Mouse (Mus musculus): ENCODE measurements around the gene Bst2.
A peak's percentile ranks its signal among the peaks of the same experiment; 100 is the strongest.
"Not testable (repeated sequence)": the region's sequence is repeated elsewhere in the genome, so short reads cannot be mapped to it uniquely, and the experiment has no call there.

The Bst2 gene

DNA sequence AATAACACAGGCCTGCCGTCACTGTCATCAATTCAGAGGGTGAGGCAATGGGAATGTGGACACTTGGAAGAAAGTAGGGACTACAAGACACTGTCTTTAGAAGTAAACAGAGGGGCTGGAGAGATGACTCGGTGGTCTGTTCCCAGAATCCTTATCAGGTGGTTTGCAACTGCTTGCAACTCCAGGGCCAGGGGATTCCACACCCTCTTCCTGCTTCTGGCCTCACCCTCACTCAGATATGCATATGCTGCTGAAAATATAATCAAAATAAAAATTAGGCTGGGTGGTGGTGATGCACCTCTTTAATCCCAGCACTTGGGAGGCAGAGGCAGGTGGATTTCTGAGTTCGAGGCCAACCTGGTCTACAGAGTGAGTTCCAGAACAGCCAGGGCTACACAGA lies 22.8 kb upstream of the Bst2 start:
- no peak for DNase-seq (ENCODE audit: low spot score in 2 of 2)

- DNase-seq (ENCODE audit: low spot score in 2 of 2): peak in 1 of 2 experiments; percentile 69
Measured at GRCm38 (mm10) chr8:71558958-71559690, 21.9 kb upstream of the Bst2 start.

DNA sequence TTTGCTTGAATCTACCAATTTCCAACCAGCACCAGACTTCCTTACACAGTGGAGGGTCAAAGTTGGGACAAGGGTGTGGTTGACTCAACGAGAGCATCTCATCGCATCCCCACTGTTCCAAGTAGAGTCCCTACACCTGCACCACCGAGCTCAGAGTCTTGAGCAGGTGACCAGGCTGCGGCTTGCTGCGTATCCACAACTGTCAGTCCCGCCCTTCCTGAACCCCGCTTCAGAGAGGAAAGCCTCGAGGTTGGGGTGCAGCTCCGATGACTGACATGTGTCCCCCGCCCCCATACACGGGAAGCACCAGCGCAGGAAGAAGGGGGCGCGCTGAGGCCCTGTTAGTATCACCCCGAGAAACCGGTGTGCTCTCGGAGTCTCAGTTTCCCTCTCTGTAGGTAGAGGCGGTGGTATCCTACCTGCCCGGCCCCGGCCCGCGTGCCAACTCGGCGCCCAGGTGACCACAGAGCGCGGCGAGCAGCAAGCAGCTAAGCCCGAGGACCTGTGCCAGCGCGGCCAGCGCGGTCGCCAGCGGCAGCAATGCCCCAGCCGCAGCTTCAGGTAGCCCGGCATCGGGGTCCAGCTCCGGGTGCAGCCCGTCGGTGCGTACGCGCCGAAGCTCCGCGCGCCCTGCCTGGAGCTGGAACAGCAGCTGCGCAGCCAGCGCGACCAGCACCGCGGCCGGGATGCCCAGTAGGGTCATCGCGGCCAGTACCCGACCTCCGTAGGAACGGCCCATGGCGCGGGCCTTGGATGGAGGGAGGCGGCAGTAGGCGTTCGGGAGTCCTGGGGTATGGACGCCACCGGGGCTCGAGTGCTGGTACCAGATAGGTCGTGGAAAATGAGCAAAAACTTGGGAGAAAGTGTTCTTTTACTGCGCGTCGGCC lies 21.1 kb upstream of the Bst2 start, which contains the start of gene Tmem221:
Tmem221 (minus strand) TSS at position 801 of the 887 bp plus-strand sequence.
- no peak for DNase-seq (ENCODE audit: low spot score in 2 of 2)

DNA sequence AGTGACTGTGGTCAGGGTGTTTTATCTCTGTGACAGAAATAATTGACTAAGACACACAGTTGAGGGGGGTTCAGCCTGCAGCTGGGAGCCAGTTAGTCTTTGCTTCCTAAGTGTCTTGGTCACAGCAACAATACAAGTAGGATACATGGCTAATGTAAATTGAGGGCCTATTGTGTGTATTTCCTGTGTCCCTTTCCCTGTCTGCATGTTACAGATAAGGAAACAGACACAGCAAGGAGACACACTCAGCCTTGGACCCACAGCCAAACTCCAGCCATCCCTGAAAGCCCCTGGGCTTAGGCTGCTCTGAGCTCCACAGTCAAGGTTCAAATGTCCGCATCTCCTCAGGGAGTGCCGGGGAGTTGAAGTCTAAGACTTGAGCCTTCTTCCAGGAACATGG lies 17.4 kb upstream of the Bst2 start:
- DNase-seq (ENCODE audit: low spot score in 2 of 2): no peak

- no peak for DNase-seq (ENCODE audit: low spot score in 2 of 2)
Measured at GRCm38 (mm10) chr8:71554001-71554400, 16.7 kb upstream of the Bst2 start.

DNA sequence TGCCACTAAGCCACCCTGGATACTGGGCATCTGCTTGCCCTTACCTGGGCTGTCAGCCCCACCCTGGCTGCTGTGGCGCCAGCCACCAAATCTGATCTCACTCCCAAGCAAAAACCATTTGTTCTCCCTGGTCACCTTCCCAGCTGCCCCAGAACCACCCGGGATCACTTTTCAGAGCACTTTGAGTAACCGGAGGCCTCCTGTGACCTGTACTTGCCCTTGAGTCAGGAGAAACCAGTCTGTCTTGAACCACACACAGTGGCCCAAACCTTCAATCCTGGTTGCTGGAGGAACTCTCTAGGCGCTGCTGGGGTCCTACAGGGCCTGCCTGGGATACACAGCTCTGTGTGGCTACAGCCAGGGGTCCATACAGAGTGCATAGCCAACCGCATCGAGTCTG lies 15.5 kb upstream of the Bst2 start:
- DNase-seq (ENCODE audit: low spot score in 2 of 2): no peak

- no peak for DNase-seq (ENCODE audit: low spot score in 2 of 2)
Measured at GRCm38 (mm10) chr8:71550754-71551153, 13.5 kb upstream of the Bst2 start.

GRCm38 (mm10) chr8:71547590-71547989 lies 10.3 kb upstream of the Bst2 start:
- no peak for DNase-seq (ENCODE audit: low spot score in 2 of 2)

- DNase-seq (ENCODE audit: low spot score in 2 of 2): no peak
Measured at GRCm38 (mm10) chr8:71545053-71545452, 7.8 kb upstream of the Bst2 start.

DNA sequence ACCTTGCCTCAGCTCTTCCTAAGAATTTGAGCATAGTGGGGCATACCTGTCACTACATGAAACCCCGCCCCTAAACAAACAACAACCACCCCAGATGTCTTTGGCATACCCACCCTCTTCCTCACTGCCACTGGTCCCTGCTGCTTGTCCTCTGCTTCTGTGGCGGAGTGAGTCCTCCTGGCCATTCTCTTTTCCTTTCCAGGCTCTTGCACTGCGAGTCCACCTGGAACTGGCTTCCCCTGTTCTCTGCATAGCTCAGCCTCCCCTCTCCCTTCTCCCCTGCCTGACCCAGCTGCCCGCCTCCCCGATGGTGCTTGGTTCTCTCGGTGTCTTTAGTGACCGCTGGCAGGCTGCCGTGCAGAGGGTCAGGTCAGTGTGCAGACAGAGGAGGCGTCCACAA lies 6.5 kb upstream of the Bst2 start:
- DNase-seq (ENCODE audit: low spot score in 2 of 2): no peak

DNA sequence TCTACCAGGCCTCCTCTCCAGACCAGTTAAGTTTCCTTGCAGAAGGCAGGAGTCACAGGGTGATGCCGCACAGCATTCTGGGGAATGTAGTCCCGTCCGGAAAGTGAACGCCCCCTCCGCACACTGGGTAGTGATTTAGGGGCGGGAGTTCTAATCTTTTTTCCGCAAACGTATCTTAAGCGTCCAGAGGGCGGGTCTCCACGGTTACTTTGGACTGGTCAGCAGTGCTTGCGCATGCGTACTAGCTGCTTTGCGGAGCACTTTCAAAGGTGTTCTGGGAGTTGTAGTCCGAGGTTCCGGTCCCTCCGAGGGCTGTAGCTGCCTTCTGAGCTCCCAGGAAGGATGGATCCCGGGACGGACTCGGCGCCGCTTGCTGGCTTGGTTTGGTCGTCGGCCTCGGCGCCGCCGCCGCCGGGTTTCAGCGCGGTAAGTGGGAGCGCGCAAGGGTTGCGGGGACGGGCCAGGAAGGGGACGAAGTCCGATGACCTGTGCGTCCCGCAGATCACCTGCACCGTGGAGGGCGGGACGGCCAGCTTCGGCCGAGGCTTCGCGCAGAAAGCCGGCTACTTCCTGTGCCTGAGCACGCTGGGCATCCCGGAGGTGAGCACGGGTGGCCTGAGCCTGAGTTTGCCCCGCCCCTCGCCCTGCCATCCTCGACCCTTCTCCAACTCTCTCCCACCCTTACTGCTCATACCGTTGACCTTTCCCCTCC lies 5.5 kb upstream of the Bst2 start, which contains the start of gene Mvb12a:
Mvb12a (plus strand) TSS at position 291 of the 712 bp plus-strand sequence.
- peak; percentile 96 for DNase-seq (ENCODE audit: low spot score in 2 of 2)

DNA sequence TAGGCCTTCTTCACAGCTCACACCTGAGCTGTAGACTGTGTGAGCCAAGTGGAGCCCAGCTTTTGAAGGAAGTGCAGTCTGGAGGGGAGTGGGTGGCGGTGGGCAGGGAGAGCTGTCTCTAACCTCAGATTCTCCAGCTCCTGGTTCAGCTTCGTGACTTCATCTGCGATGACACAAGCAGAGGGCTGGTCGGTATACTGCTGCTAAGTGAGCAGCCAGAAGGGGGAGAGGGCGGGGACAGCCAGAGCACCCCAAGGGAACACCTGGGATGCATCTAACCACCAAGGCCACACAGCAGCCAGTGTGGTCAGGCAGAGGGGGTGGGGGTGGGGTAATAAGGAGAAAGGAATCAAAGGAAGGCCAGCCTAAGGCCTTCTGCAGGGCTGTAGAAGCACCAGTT lies 1.6 kb downstream of the Bst2 start:
- DNase-seq (ENCODE audit: low spot score in 2 of 2): no peak

GRCm38 (mm10) chr8:71534263-71534810 lies 2.9 kb downstream of the Bst2 start:
- DNase-seq (ENCODE audit: low spot score in 2 of 2): no peak

GRCm38 (mm10) chr8:71530735-71531467 lies 6.4 kb downstream of the Bst2 start:
- DNase-seq (ENCODE audit: low spot score in 2 of 2): not testable (repeated sequence)

GRCm38 (mm10) chr8:71528362-71529073 lies 8.7 kb downstream of the Bst2 start:
- no peak for DNase-seq (ENCODE audit: low spot score in 2 of 2)

GRCm38 (mm10) chr8:71527162-71527870 lies 9.9 kb downstream of the Bst2 start:
- DNase-seq (ENCODE audit: low spot score in 2 of 2): no peak

GRCm38 (mm10) chr8:71526272-71526671 lies 11.0 kb downstream of the Bst2 start:
- no peak for DNase-seq (ENCODE audit: low spot score in 2 of 2)

DNA sequence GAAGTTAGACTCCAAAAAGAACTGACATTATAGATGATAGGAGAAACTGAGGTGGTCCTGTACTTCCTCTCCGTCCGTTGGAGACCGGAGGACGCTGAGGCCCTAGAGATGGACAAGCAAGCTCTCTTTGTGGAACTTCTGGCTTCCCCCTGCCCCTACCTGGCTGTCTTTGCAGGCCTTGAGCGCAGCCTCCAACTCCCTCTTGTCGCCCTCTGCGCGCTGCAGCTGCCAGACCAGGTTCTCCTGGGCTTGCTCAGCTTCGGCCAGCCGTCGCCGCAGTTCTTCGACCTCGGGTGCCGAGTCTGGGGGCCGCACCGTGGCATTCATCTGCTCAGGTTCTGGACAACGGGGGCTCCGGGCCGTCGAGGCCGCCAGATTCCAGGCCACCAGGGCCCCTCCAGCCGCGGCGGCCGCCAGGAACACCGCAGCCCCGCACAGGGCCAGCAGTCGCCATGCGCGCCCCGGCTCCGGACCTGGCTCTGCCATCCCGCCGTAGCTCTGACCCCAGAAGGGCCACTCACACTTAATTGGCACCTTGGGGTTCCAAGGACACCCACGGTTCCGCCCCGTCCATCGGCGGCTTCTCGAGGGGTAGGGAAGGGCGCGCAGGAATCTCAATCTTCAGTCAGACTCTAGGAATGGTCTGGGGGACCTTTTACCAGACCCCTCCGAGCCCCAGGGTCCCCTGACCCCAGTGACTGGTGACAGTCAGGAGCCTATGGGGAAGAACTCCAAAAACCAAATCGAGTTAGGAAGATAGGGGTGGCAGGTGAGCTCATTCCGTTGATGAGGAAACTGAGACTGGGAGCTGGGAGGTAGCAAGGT lies 11.8 kb downstream of the Bst2 start, which contains the start of gene Ccdc194:
Ccdc194 (minus strand) TSS at position 486 of the 825 bp plus-strand sequence.
- no peak for DNase-seq (ENCODE audit: low spot score in 2 of 2)

DNA sequence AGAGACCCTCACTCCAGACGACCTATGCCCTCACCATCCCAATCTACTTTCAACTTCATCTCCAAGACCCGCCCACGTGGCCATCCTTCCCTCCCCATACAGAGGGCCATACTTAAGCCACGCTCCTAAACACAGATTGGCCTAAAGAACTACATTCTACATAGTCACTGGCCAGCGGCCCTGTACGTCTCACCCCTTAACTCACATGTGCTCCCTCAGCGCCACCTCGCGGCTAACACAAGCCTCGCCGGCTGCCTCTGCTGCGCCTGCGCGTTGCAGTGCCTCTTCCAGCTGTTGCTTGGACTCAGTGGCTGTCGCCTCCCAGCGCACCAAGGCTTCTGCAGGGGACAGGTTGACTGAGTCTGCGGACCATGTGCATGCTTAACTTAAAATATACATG lies 15.6 kb downstream of the Bst2 start:
- peak; percentile 92 to 95 for DNase-seq (ENCODE audit: low spot score in 2 of 2)

Measured in natural killer cell, adult 2 months (primary cell).